Mouse (Mus musculus): ENCODE measurements around the gene Enah. TPM values are rescaled to one million over a fixed set of nuclear protein-coding genes. Genes with fewer than 3 reads are reported as not detected.

Gene Enah
- total RNA-seq, 2 experiments from 2014 or later = 140 to 156 TPM

DNA sequence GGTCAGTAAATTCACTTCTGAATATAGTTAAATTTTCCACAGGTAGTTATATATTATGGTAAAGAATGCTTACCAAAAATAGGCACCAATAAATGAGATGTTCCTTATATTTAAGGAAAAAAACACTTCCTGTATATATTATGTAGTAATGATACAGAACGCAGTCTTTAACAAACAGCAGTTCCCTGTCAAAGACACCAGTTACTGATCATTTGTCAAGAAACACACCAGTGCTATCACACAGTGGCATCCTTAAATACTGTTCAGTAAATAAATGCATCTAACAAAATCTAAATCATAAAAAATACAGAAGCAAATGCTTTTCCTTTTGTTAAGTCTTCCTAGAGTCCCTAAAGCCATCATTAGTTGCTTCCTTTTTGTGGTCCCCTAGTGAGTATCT, 54.5 kb downstream of the Enah start:
- DNase-seq = no peak
- intact Hi-C loops (cut with DNase I) = no loop called here

DNA sequence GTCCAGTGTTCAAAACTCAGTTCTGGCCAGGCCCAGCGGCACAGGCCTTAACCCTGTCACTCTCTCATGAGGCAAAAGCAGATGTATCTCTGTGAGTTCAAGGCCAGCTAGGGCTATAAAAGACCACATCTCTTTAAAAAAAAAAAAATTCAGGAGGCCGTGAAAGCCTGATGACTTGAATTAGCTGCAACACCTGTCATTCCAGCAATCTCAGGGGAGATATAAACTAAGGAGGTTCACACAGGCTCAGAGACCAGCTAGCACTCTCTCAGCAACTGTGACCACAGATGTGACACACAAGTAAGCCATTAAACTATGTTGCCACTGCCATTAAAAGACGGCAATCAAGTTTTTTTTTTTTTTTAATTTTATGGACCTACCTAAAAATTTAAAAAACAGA, 56.0 kb downstream of the Enah start:
- intact Hi-C loops (cut with DNase I) = no loop called here
- DNase-seq = no peak

DNA sequence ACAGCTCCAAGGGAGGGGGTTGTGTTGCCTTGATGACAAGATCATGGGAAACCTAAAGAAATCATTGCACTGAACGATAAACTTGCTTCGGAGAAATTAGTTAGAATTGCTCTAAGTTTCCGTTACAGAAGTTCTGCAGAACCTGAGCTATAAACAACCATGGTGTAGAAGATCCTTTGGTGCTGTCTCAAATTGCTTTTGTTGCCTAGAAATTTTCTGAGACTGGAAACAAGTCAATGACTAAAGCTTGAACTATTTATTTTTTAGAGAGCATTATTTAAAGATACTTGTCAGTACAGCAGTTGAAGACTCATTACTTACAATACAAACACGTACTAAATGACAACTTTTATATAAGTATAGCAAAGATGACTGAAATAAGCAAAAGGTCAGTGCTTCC, 56.4 kb downstream of the Enah start:
- no peak for DNase-seq
- intact Hi-C loops (cut with DNase I) = no loop called here

DNA sequence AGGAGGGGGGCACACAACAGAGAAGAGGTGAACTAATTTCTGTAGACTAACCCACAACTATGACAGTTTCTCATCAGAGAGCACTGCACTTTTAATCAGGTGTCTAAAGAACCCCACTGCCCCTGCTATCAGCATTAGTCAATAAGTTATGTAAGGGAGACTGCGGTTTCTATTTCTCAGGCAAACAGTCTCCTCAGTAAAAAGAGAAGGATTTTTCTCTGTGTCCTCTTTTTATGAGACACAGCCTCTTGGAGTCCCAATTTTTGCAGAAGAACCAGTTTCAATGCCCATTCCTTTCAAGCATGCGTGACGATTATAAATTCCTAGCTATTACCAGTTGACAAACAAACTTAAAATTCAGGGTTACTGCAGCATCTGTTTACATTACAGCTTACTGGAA, 59.4 kb downstream of the Enah start:
- DNase-seq = no peak
- intact Hi-C loops (cut with DNase I) = no loop called here

DNA sequence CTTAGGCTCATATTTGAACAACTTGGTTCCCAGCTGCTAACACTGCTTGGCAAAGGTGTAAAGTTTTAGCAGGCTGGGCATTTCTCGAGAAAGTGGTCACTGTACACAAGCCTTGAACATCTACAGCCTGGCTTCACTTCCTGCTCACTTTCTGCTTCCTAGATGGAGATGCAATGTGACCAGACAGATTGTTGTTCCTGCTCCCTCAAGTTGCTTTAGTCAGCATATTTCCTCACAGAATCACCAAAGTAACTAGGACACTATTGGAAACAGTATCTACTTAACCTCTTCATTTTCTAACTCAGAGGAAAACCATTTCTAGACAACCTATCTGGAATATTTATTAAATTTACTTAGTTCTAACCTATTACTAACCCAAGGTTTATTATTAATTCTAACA, 61.4 kb downstream of the Enah start:
- intact Hi-C loops (cut with DNase I) = no loop called here
- DNase-seq = no peak

DNA sequence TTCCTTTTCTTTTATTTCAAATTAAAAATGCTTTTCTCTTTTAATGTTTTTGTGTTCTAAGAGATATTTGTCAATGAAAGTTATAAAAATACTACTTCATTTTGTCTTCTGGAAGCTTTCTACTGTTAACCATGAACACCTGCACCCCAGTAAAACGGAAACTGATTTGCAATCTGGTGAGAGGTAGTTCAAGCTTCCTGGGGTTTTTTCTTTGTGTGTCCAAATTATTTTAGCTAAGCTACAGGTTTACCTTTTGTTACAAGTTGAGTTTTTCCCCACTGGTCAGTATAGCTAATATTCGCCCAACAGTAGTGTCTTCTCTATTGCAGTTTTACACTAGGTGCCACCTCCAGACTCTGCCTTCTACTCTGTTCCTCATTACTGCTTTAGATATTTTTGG, 62.1 kb downstream of the Enah start:
- DNase-seq = no peak
- intact Hi-C loops (cut with DNase I) = no loop called here

DNA sequence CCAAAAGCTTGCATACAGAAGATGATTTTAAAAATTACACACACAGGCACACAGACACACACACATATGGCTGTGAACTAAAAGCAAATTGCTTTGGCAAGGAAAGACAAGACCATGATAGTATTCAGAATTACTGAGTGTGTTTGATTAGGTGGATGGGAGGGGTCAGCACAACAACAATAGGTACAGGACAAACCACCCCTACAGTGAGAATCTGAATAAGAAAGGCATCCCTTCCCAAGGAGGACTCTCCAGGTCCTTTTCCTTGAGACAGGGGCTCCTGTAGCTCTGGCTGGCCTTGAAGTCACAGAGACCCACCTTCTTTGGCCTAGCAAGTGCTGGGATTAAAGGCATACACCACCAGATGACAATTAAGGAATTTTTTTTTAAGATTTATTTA, 66.2 kb downstream of the Enah start:
- DNase-seq = no peak
- intact Hi-C loops (cut with DNase I) = no loop called here

DNA sequence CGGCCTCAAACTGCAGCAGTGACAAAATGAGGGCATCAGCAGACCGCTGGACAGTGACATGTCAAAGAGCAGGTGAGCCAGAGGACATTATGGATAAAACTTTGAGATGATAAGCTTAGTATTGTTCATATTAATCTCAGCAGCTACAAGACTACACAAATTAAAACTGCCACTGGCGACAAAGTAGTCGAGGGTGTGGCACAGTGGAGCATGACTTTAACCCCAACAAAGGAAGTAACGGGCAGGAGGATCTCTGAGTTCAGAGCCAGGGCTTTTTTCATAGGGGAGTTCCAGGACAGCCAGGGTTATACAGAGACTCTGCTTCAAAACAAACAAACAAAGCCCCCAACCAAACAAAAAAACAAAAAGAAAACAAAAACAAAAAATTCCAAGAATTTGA, 68.5 kb downstream of the Enah start:
- intact Hi-C loops (cut with DNase I) = no loop called here

DNA sequence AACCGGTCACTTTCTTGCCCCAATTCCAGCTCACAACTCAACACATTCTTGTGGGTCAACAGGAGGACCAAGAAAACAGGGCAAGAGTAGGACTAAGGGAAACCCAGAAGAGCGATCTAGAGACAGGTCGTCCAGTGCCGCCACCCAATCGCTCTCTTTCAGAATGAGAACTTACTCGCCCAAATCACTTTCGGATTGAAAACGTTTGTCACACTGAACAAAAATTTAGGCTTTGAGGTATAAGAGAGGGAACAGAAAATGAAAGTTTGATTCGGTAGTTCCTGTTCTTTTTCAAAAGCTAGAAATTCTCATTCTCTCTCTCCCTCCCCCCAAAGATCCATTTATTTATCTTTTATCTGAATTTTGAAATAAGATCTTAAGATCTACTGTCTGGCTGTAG, 69.1 kb downstream of the Enah start:
- DNase-seq = no peak
- intact Hi-C loops (cut with DNase I) = no loop called here

More for the DNA sequence above, 68.5 kb downstream of the Enah start:
- DNase-seq = no peak

DNA sequence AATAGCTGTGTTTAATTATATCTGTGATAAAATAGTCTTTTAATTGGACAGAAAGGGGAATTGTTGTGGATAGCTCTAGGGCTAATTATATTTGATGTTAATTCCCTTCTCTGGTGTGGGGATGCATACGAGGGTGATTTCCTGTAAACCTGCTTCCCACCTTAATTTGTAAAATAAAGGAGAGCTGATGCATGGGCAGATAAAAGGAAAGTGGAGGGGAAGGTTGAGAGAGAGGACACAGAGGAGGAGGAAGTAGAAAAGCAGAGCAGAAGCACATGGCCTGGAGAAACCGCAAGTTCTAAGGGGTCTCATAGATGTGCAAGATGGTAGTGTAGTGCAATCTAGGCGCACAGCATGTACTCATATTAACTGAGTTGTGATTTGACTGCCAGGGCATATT, 71.6 kb downstream of the Enah start:
- intact Hi-C loops (cut with DNase I) = no loop called here
- no peak for DNase-seq

DNA sequence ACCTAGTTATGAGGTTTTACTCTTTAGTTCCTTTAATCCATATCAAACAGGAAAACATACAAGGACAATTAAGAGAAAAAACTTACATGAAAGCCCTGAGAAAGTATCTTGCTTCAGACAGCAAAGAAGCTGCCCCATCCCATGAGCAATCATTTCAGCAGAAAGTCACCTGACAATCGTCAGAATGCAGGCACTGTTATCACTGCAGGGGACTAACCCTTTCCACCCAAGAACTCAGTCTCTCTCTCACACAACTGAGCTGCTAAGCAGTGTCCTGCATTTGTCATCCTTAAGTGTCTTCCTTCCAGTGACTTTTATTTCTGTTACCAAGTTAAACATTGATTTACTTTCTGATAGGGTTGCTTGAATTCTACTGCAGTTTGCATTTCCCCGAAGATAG, 82.7 kb downstream of the Enah start:
- intact Hi-C loops (cut with DNase I) = no loop called here
- no peak for DNase-seq

DNA sequence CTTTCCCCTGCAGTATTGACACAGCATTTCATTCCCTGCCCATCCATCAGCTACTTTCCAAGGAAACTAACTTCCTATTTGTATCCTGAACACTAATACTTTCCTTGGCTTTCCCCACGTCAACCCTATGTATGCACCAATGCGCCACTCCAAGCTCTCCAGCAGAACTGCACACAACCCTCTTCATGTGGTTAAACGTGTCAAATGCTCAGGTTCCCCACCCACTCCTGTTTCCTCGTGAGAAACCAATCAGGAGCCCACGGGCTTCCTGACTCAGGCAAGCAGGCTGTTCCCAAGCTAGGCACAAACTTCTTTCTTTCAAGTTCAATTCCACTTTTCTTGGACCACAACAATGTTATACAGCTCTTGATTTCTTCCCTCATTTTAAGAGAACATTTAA, 91.4 kb downstream of the Enah start:
- no peak for DNase-seq
- intact Hi-C loops (cut with DNase I) = loop anchor here (5.0 to 10.0 kb wide), 2 partner anchors 89 to 186 kb away; partner anchors contain the start of gene Enah

DNA sequence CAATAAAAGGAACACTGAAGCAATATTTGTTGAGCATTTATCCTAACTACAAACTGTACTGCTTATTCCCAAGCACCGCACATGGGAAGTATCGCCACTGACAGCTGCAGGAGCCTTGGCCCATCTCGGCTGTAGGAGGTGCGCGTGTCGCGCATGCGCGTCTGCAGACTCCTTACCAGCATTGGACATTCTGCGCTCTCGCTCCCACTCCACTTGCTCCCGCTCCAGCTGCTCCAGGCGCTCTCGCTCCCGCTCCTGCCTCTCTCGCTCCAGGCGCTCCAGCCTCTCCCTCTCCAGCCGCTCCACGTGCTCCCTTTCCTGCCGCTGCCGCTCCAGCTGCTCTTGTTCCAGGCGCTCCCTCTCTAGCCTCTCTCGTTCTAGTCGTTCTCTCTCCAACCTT, 96.4 kb downstream of the Enah start:
- intact Hi-C loops (cut with DNase I) = loop anchor here (10.0 kb wide), 1 partner anchor 191 kb away; no protein-coding TSS in a partner anchor
- DNase-seq = peak; percentile 46 to 50

DNA sequence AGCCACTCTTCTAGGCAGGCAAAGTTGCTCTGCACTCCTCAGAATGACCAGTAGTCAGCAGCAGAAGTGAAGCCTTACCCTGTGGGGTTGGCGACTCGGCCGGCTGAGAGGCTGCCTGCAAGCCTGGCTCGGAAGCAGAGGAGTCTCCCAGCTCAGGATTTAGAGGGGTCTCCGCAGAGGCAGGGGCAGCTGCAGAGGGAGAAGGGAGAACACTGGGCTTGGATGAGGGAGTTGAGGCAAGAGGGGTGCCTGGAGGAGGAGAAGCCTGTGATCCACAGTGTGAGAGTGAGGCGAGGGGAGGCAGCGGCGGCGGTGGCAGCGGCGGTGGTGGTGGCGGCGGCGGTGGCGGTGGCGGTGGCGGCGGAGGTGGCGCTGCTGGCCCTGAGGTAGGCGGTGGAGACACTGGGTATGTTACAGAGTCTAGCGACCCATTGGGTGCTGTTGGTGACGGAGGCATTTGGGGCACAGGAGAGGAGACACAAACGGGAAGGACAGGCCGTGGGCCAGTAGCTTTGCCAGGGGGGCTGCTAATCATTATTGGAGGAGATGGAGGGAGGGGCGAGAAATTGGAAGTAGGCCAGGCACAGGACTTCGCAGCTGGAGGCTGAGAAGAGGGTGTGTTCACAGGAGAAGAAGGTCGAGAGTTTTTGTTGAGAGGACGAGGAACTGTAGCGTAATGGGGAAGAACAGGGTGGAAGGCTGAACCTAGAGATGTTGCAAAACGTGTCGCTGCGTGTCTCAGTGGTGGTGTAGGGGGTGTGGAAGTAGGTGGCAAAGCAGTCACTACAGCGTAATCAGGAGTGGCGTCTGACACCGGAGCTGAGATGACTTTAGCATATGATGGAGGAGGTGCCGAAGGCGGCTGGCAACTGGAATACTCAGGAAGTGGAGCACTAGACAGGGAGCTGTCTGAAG, 98.0 kb downstream of the Enah start:
- intact Hi-C loops (cut with DNase I) = loop anchor here (10.0 kb wide), 1 partner anchor 193 kb away; no protein-coding TSS in a partner anchor
- peak; percentile 35 to 43 for DNase-seq

DNA sequence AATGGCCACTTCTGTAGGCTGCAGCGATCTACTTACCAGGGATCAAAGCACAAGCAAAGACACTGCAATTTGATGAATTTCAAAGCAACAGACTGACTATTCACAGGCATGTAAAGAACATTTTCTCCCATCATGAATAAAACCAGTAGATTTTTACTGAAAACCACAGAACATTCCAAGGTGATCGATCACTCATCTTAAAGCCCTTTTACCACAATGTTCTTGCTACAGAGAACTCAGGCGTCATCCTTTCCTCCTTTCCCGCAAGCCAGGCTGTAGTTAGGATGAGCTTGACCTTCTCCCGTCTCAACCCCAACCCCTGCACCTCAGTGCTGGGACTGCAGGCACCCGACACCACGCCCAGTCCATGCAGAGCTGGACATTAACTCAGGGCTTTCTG, 107.9 kb downstream of the Enah start:
- DNase-seq = no peak
- intact Hi-C loops (cut with DNase I) = no loop called here

DNA sequence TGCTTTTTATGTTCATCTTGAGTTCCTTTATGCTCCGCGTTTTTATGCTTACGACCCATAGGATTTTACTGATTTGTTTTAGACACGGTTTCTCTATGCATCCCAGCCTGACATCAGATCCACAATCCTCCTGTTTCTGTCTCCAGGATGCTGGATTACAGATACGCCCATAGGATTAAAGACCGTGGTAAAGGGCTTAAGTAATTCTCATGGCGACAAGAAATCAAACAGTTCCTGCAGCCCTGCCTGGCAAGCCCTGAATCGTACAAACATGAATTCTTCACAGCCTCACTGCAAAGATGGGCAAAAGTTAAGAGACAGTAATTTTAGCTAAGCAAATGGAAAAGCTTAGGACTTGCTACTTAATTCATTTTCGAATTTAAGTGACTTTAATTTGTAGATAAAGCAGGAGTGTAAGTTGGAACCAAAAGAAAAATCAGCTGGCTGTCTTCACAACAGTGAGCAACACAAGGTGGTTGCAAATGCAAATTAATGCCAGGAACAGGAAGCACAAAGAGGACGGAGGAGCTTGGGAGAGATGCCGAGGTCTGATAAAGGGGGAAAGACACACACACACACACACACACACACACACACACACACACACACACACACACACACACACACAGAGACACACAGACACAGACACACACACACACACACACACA, 118.0 kb downstream of the Enah start:
- intact Hi-C loops (cut with DNase I) = no loop called here
- no peak for DNase-seq

DNA sequence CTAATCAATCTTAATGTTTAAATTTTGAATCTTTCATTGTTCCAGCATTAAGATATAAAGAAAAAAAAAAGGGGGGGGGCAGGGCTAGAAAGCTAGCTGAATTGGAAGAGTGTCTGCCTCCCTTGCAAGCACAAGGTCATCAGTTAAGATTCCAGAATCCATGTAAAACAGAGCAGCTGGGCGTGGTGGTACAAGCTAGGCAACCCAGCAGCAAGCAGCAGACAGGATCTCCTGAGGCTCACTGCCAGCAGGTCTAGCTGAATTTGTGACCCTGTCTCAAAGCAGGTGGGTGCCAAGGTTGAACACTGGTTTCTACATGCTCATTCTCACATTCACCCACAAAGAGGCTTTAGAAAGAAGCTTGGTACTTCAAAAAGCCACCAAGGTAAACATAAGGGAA, 118.9 kb downstream of the Enah start:
- intact Hi-C loops (cut with DNase I) = no loop called here

DNA sequence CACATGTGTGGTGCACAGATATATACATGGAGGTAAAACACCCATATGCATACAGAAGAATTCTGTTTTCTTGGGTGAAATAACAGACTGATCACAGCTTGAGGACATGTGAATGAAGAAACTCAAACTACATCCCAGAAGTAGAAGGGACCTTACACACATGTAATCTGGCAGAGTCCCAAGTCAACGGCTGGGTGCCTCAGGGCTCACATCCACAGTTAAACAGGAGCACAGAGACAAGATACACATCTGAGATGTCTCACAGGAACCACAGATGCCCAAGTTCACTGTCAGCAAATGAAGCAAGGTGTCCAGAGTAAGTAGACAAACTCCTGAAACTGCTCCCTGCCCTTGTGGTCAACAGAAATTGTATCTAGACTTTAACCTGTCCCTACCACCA, 120.8 kb downstream of the Enah start:
- DNase-seq = no peak
- intact Hi-C loops (cut with DNase I) = no loop called here

More for the DNA sequence above, 118.9 kb downstream of the Enah start:
- no peak for DNase-seq

DNA sequence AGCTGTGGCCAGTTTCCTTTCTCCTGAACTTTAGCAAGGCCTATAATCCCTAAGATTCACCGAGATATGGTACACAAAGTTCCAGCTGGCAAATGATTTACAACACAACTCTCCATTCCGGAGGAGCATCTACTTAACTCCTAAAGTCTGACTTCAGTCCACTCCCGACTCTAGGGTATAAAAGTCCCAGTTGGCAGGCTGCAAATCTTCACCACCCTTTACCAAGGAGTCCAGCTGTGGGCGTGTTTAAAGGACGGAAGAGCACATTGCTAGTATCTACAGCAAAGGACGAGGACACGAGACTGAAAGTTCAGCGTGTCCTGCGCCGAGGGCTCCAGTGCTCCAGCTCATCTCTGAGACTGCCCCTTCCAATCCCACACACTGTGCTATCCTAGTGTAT, 122.8 kb downstream of the Enah start:
- intact Hi-C loops (cut with DNase I) = no loop called here
- no peak for DNase-seq

DNA sequence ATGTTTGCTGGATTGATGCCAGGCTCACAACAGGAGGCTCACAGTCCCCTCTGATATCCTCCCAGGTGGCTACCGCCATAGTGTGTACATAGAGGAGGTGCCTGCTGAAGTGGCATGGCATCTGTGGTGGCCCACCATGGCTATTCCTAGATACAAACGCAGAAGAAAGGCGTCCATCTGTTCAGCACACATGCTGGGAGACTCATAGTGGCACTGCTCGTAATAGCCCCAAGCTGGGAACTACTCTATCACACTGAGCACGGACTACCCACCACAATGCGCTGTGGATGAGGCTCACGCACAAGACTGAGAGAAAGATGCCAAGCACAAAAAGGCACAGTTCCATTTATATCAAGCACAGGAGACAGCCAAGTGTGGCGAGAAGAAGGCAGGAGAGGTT, 126.1 kb downstream of the Enah start:
- intact Hi-C loops (cut with DNase I) = no loop called here
- DNase-seq = no peak

DNA sequence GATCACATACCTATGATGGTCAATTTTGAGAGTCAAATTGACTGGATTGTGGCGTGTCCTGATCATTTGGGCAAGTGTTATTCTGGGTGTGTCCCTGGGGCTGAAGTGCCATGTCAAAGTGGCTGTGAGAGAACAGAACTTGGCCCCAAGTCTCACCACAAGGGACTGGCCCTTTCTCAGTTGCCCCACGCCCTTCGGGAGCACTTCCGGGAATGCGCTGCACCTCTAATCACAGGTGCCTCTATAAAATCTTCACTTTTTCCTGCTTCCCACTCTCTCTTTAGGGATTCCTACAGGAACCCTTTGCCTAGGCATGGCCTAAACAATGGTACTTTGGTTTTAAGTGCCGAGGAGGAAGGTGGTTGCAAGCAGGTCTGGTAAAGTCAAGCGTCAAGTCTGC, 130.1 kb downstream of the Enah start:
- intact Hi-C loops (cut with DNase I) = loop anchor here (1.0 to 10.0 kb wide), 5 partner anchors 128 to 425 kb away; partner anchors contain the start of gene Enah
- DNase-seq = no peak

DNA sequence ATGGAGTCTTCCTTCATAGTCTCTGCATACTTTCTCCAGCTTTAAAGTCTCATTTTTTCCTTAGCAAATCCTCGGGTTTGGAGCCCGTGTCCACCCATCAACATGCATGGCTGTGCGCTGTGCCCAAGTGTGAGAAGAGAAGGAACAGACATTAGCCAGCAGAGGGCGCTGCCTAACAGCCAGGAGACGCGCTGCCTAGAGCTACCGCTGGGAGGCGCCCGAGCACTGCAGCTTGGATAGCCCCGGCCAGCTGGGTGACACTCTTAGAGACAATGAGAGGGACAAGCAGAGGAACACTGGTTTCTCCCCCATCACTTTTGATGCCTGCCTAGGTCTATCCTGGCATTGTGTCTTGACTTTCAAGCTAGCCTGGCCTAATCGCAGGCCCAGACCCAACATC, 131.0 kb downstream of the Enah start:
- intact Hi-C loops (cut with DNase I) = loop anchor here (1.0 to 10.0 kb wide), 5 partner anchors 128 to 426 kb away; partner anchors contain the start of gene Enah
- DNase-seq = peak; percentile 93 to 97

All from heart, postnatal 10 days (tissue).